Mouse (Mus musculus): Measurements from ENCODE around the gene Polr3b.

- no peak for TF ChIP-seq CTCF (IDR thresholded peaks at IDR 0.05; ENCODE audit: low read depth)
- no peak for TF ChIP-seq EP300 (IDR thresholded peaks at IDR 0.05; ENCODE audit: low read depth)
Measured at GRCm38 (mm10) chr10:84665713-84666260, 43.7 kb downstream of the Polr3b start.

Data from liver, postnatal 0 days (tissue).